Mouse (Mus musculus) T-cell, adult 2 months (primary cell): ENCODE results near the gene Hes2.

Source experiments
- DNase-seq: peaks from one replicate; pipeline ENCODE4 v3.0.0; 2022; ENCODE audit warnings: low spot score

Hes2 gene

DNA sequence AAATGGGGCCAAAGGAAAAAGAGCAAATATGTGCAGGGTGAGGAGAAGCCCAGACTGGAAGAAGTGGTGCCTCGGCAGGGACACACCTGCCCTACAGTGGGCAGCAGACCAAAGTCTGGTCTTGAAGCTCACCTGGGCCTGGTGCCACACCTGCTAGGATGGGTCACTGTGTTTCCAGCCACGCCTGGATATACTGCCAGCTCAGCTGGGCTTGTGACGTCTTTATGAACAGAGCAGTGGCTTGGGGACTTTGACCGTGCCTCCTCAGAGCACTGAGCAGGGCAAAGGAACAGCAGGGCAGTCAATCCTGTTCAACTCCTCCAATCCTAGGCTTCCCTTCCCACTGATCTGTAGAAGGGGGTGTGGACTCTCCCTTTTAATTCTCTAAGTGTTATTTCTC lies 2.1 kb downstream of the Hes2 start:
- no peak for DNase-seq

- no peak for DNase-seq
These were observed 2.9 kb downstream of the Hes2 start for GRCm38 (mm10) chr4:152161601-152162000.

DNA sequence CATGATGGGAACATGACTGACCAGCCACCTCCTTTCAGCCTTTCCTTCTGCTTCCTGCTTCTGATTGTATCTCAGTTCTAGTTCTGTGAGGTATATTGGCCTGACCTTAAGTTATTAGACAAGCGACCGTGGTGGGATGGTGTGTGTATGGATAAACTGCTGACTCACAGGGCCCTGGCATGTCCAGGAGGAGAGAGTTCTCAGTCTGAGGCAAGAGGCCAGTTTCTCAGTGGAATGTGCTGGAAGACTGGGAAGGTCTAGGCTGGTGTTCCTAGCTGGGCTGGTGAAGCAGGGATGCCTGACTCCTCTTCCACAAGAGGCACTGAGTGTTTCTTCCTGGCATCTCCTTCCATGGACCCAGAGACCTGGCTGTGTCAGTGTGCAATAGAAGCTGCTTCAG lies 4.1 kb downstream of the Hes2 start:
- no peak for DNase-seq

DNA sequence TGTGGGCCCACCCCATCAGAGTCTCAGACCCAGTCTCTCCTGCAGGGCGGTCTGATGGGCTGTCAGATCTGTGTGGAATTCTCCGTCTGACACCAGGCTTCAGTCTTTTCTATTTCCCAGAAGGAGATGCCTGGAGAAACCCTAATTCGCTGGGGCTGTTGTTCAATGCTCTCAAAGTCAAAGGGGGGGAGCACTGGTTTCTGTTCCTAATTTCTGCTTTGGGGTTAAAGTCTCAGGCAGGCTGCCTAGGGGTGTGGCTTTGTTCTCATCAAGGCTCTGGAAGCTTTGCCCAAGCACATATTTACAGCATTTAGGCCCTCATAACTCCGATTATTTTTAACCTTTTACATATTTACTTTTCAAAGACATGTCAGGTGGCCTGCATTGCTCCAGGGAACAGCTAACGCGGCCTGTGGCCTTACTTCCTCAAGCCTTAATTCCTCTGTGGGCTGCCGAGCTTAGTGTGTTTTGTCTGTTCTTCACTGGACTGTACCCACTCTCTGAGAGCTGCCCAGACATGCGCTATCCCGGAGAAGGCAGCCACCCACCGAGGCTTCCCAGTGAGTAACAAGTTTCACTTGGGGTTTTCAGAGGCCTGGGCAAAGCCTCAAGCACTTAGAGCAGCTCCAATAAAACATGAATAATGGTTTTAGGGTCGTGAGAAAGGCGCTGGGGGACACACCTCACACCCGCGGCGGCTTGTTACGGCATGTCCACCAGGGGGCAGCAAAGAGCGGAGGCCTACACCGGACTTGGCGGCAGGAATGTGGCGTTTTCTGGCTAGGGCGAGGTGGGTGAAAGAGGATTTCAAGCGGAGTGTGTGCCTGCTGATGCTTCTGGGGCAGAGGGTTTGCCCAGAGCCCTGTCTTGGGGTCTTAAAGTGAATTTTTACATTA lies 6.6 kb downstream of the Hes2 start:
- peak; percentile 40 for DNase-seq

GRCm38 (mm10) chr4:152168052-152168451 lies 9.4 kb downstream of the Hes2 start:
- DNase-seq, result no peak

- no peak for DNase-seq
These were observed 10.4 kb downstream of the Hes2 start for GRCm38 (mm10) chr4:152169103-152169502.

- DNase-seq, result no peak
These were observed 11.6 kb downstream of the Hes2 start for GRCm38 (mm10) chr4:152170286-152170685.

DNA sequence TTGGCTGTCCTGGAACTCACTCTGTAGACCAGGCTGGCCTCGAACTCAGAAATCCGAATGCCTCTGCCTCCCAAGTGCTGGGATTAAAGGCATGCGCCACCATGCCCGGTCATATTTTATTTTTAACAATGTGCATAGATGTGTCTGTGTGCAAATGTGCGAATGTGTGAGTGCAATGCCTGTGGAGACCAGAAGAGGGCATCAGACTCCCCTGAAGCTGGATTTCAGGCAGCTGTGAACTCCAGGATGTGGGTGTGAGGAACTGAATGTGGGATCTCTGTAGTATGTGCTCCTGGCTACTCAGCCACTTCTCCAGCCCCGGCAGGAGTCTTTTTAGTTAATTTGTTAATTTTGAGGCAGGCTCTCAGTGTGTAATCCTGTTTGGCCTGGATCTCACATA lies 12.9 kb downstream of the Hes2 start:
- no peak for DNase-seq

- peak; percentile 81 for DNase-seq
These were observed 14.4 kb downstream of the Hes2 start for GRCm38 (mm10) chr4:152173041-152173440.

DNA sequence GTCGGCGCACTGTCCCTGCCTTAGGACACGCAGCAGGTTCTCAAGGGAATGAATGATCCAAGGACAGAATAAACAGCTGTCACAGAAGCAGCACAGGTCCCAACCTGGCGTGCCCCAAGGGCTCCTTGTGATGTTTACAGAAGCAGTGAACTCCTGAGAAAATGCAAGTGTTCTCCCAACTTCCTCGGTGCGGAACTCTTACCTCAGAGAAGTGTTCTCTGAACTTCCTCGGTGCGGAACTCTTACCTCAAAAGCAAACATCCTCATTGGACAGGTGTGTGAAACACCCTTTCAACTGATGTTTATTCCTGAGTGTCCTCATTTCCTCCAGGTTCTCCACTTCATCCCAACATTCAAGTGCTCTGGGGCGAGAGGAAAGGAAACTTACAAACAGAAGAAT lies 15.3 kb downstream of the Hes2 start:
- DNase-seq, result no peak

DNA sequence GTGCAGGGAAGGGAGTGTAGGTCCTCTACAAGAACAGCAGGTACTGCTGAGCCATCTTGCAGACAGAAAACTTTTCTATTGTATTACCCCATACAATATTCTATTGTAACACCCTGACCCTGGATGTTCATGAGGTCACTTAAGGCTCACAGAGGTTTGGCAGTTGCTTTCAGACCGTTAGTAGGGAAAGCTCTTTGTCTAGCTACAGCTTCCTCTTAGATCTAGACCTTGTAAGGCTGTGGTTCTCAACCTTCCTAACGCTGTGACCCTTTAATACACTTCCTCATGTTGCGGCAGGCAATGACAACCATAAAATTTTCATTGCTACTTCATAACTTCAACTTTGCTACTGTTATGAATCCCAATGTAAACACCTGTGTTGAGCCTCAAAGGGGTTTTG lies 18.0 kb downstream of the Hes2 start:
- no peak for DNase-seq

DNA sequence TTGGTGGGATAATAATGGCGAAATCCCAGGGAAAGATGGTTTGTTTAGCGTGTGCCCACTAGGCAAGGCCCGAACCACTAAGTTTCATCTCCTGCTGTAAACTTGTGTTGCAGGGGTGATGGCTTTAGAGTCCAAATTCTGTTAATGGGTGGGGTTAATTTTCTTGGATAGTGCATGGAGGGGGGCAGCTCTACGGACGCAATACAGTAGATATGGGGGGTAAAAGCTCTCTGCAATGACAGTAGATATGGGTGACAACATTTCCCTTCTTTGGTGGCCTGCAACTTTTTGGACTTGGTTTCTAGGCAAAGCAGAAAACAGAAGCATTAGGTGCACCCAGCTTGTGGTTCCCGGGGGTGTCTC lies 18.5 kb downstream of the Hes2 start:
- no peak for DNase-seq

DNA sequence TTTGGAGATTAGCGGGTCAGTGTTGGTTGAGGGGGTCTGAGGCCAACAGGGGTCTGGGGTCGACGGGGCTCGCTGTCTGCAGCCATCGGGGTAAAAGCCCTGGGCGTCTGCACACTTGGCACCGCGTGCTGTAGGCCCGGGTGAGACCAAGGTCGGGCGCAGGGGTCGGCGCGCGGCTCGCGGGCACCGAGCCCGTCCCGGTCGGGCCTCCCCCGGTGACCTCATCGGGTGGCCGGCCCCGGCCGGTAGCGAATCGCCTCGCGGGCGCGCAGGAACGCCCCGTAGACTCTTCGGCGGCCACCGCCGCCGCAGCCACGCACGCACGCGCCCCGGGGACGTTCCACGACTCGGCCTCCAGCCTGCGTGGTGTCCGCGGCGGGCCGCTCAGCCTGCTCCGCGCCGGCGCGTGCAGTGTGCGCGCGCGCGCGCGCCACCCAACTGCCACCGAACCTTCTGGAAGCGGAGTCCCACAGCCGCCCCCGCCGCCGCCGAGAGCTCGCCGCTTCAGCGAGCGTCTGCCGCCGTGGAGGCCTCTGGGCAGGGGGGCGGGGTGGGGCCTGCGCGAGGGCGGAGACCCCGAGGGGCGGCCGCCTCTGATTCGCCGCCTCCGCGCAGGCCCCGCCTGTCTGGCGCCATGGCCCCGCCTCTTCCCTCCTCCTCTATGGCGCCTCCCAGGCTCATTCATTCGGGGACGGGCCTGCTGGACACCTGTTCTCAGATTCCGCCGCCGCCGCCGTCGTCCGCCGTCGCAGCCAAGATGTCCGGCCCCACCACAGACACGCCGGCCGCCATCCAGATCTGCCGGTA lies 19.1 kb downstream of the Hes2 start, which contains the start of gene Acot7:
Gene Acot7, plus strand, starts transcription at position 598 of the 807 bp plus-strand sequence.
- peak; percentile 87 for DNase-seq

- no peak for DNase-seq
These were observed 19.7 kb downstream of the Hes2 start for GRCm38 (mm10) chr4:152178344-152178864.

- DNase-seq, result peak; percentile 57
These were observed 20.4 kb downstream of the Hes2 start for GRCm38 (mm10) chr4:152178916-152179705.

- DNase-seq, result no peak
These were observed 21.4 kb downstream of the Hes2 start for GRCm38 (mm10) chr4:152179946-152180660.

DNA sequence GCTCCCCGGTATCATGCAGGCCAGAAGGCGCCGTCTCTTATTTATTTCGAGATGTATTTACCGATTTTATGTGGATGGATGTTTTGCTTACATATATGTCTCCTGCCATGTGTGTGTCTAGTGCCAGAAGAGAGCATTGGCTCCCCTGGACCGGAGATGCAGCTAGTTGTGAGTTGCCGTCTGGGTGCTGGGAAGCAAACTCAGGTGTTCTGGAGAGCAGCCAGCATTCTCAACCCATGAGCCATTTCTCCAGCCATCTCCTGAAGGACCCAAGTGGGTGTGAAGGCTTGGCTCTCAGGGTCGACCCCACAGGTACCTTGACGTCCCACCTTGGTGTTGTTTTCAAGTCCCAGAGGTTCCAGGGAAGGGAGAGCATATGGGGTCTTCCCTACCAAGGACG lies 23.5 kb downstream of the Hes2 start:
- no peak for DNase-seq

- DNase-seq, result peak; percentile 43
These were observed 25.8 kb downstream of the Hes2 start for GRCm38 (mm10) chr4:152184353-152185035.

GRCm38 (mm10) chr4:152185137-152185509 lies 26.5 kb downstream of the Hes2 start:
- DNase-seq, result no peak

DNA sequence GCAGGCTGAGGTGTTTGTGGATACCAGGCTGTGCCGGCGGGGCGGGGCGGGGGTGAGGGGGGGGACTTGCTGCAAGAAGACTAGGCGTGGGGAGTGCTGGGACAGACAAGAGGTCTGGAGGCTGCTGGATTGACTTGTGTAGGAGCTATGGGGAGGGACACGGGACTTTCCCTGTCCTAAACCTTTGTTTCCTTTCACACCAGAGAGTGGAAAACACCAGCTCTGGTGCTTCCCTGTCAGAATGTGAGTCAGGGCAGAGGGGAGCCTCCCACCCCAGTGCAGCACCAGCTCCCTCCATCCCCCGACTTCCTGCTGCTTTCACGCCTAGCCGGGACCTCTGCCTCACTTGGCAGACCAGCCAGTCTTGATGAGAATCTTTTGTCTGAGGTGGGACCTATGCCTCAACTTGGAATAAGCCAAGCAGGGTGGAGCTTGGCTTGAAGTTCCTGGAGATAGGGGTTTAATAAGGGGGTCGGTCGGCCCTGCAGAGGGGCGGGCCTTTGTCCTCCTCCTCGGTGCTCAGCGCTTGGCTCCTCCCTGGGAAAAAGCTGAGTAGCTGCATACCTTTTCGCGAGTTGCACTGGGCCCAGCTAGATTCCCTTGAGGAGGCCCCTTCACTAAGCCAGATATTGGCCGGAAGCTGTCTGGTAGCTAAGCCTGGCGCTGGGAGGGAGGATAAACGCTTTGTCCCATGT lies 27.0 kb downstream of the Hes2 start:
- peak; percentile 48 for DNase-seq
